Comparison of ENCODE assay signal across 10 mouse cellular contexts in the genomic region with DNA sequence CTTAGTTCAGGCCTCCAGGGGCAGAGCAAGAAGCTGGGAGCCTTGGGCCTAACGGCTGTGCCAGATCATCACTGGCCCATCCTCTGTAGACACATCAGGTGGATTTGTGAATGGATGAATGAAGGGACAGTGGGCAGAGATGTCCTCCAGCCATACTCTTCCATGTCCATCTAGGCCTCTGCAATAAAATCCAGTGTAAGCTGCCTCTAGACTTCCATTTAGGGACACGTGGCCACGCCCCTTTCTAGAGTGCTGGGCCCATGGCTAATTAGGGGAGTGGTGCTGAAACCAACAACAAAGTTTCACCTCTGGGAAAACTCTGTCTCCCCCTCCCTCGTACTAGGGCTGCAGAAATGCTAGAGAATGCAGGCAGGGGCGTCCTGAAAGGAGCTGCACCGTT. TPM values are rescaled to one million over a fixed set of nuclear protein-coding genes. Genes with fewer than 3 reads are reported as not detected.
A peak's percentile ranks its signal among the peaks of the same experiment; 100 is the strongest.
DNase-seq lines count a peak whose midpoint lies in the region; ATAC-seq lines count a peak whose summit lies in the region.
"Had no signal": no experiment of that assay in that cellular context is flagged by ENCODE, and none has a peak within 500 bp of the region (broad histone marks: within the 10 kb centered on the region; RNA-seq: fewer than 3 reads in every experiment).

No protein-coding gene starts in this region.

- peaks cover 79% of the 10 kb centered on the region for H3K27me3 ChIP-seq in heart, embryonic 13.5 days (replicated peaks)
- H3K27me3 ChIP-seq in hindbrain, embryonic 10.5 days (ENCODE audit: insufficient read depth, poor library complexity, severe bottlenecking): peaks cover 71% of the 10 kb centered on the region
- H3K27me3 ChIP-seq in midbrain, embryonic 10.5 days (ENCODE audit: low read depth, poor library complexity, severe bottlenecking): peaks cover 70% of the 10 kb centered on the region

- no peak overlapping the region for H3K27ac ChIP-seq in heart, embryonic 13.5 days (replicated peaks)
- H3K27ac ChIP-seq in hindbrain, embryonic 10.5 days: peak overlapping the region; percentile 54; the same call in 1 of the 2 replicates
- H3K27ac ChIP-seq in midbrain, embryonic 10.5 days (replicated peaks): peak overlapping the region; percentile 68

- 12% methylated on average over 6 of the region's 6 CpGs for WGBS in heart, embryonic 13.5 days
- WGBS in hindbrain, embryonic 10.5 days: 10% methylated on average over 6 of the region's 6 CpGs
- 8% methylated on average over 6 of the region's 6 CpGs for WGBS in midbrain, embryonic 10.5 days

- no peaks in the 10 kb centered on the region for H3K36me3 ChIP-seq in heart, embryonic 13.5 days
- H3K36me3 ChIP-seq in hindbrain, embryonic 10.5 days: no peaks in the 10 kb centered on the region
- H3K36me3 ChIP-seq in midbrain, embryonic 10.5 days: no peaks in the 10 kb centered on the region

- intact Hi-C loops in gastrocnemius, postnatal 36 days (cut with DNase I): no loop called here

- peak overlapping the region; percentile 42 for H3K4me3 ChIP-seq in heart, embryonic 13.5 days
- peak overlapping the region; percentile 51 for H3K4me3 ChIP-seq in hindbrain, embryonic 10.5 days
- peak overlapping the region; percentile 55 for H3K4me3 ChIP-seq in midbrain, embryonic 10.5 days

- peaks cover 12% of the 10 kb centered on the region for H3K4me1 ChIP-seq in heart, embryonic 13.5 days
- H3K4me1 ChIP-seq in hindbrain, embryonic 10.5 days (replicated peaks): peaks cover 14% of the 10 kb centered on the region
- H3K4me1 ChIP-seq in midbrain, embryonic 10.5 days: peaks cover 16% of the 10 kb centered on the region

- no peak for ATAC-seq in heart, embryonic 13.5 days (ENCODE audit: extremely low read depth, insufficient number of reproducible peaks, low FRiP score, low TSS enrichment)

- H3K9ac ChIP-seq in heart, embryonic 13.5 days: peak overlapping the region; percentile 47; the same call in 1 of the 2 replicates

- peak overlapping the region; percentile 74 for H3K4me2 ChIP-seq in heart, embryonic 13.5 days

- no peak for DNase-seq in heart, adult 8-10 months (ENCODE audit: low spot score)
- peak; percentile 18 for DNase-seq in ES-CJ7 (ENCODE audit: low read depth, low spot score)
- DNase-seq in hindbrain, embryonic 10.5 days (ENCODE audit: low spot score): no peak
- DNase-seq in midbrain, embryonic 10.5 days (ENCODE audit: low spot score): no peak
- no peak for DNase-seq in gastrocnemius, postnatal 36 days
- no peak for DNase-seq in left cerebral cortex, adult 8-10 months (ENCODE audit: low spot score in 2 of 2)
- no peak for DNase-seq in urinary bladder, adult 18-20 months (ENCODE audit: low spot score in 2 of 2)

- H3K9me3 ChIP-seq in heart, embryonic 13.5 days: no peaks in the 10 kb centered on the region
- H3K9me3 ChIP-seq in hindbrain, embryonic 10.5 days: no peaks in the 10 kb centered on the region
- H3K9me3 ChIP-seq in midbrain, embryonic 10.5 days (replicated peaks): no peaks in the 10 kb centered on the region

RNA-seq across cellular contexts. Expression of gene 6430628N08Rik, which starts 0.4 kb away (rescaled TPM):
- polyA plus RNA-seq in heart, embryonic 13.5 days (2015; fragmentation: Nextera tagmentation; extraction: Ambion mirVana): not detected in 2 replicates
- not detected for total RNA-seq in heart, adult 8-10 months (2022)
- 0.10 TPM in 1 of 2 replicates, not detected in the other for polyA plus RNA-seq in hindbrain, embryonic 10.5 days (2016; fragmentation: Nextera tagmentation; extraction: Ambion mirVana)
- 0.21 and 0.30 TPM in 2 replicates for polyA plus RNA-seq in midbrain, embryonic 10.5 days (2016; fragmentation: Nextera tagmentation; extraction: Ambion mirVana)
- total RNA-seq in gastrocnemius, postnatal 36 days (2021): not detected
- under 1 TPM; 0.38 to 0.56 (median 0.54) TPM for total RNA-seq in left cerebral cortex, adult 8-10 months (2022)
- total RNA-seq: gastrocnemius, adult 18-20 months had no signal
- polyA plus RNA-seq: C2C12 had no signal

RNA-seq across cellular contexts. Expression of gene Kncn, which starts 5.9 kb away (rescaled TPM):
- not detected in 2 replicates for polyA plus RNA-seq in heart, embryonic 13.5 days (2015; fragmentation: Nextera tagmentation; extraction: Ambion mirVana)
- total RNA-seq in heart, adult 8-10 months (2022): not detected
- polyA plus RNA-seq in hindbrain, embryonic 10.5 days (2016; fragmentation: Nextera tagmentation; extraction: Ambion mirVana): not detected in 2 replicates
- polyA plus RNA-seq in midbrain, embryonic 10.5 days (2016; fragmentation: Nextera tagmentation; extraction: Ambion mirVana): 0.07 TPM in 1 of 2 replicates, not detected in the other
- total RNA-seq in gastrocnemius, postnatal 36 days (2021): not detected
- total RNA-seq in left cerebral cortex, adult 8-10 months (2022): under 1 TPM in 3 of 4 experiments, not detected in 1; 0.21 to 0.53 (median 0.35) TPM
- total RNA-seq: gastrocnemius, adult 18-20 months had no signal
- polyA plus RNA-seq: C2C12 had no signal

RNA-seq across cellular contexts. Expression of gene Dmbx1, which starts 49.7 kb away (rescaled TPM):
- 0.05 TPM in 1 of 2 replicates, not detected in the other for polyA plus RNA-seq in heart, embryonic 13.5 days (2015; fragmentation: Nextera tagmentation; extraction: Ambion mirVana)
- not detected for total RNA-seq in heart, adult 8-10 months (2022)
- 3.2 and 4.0 TPM in 2 replicates for polyA plus RNA-seq in hindbrain, embryonic 10.5 days (2016; fragmentation: Nextera tagmentation; extraction: Ambion mirVana)
- 38.5 and 39.4 TPM in 2 replicates for polyA plus RNA-seq in midbrain, embryonic 10.5 days (2016; fragmentation: Nextera tagmentation; extraction: Ambion mirVana)
- total RNA-seq in gastrocnemius, postnatal 36 days (2021): not detected
- total RNA-seq in left cerebral cortex, adult 8-10 months (2022): under 1 TPM in 2 of 4 experiments, not detected in 2; 0.09 to 0.36 TPM
- total RNA-seq: gastrocnemius, adult 18-20 months had no signal

RNA-seq across cellular contexts. Expression of gene Mknk1, which starts 51.1 kb away (rescaled TPM):
- polyA plus RNA-seq in heart, embryonic 13.5 days (2015; fragmentation: Nextera tagmentation; extraction: Ambion mirVana): 18.2 and 18.6 TPM in 2 replicates
- total RNA-seq in heart, adult 8-10 months (2022): 10 to 100 TPM; 22.2 to 27.6 (median 25.6) TPM
- polyA plus RNA-seq in hindbrain, embryonic 10.5 days (2016; fragmentation: Nextera tagmentation; extraction: Ambion mirVana): 26.0 and 30.7 TPM in 2 replicates
- polyA plus RNA-seq in midbrain, embryonic 10.5 days (2016; fragmentation: Nextera tagmentation; extraction: Ambion mirVana): 29.7 and 31.2 TPM in 2 replicates
- 10 to 100 TPM; 22.9 to 24.7 TPM for total RNA-seq in gastrocnemius, postnatal 36 days (2021)
- 10 to 100 TPM; 34.9 to 45.5 (median 39.6) TPM for total RNA-seq in left cerebral cortex, adult 8-10 months (2022)
